Mouse (Mus musculus): ENCODE data around the gene Selenbp1.
"Not testable (repeated sequence)": the region's sequence is repeated elsewhere in the genome, so short reads cannot be mapped to it uniquely, and the experiment has no call there.

Selenbp1 gene

DNA sequence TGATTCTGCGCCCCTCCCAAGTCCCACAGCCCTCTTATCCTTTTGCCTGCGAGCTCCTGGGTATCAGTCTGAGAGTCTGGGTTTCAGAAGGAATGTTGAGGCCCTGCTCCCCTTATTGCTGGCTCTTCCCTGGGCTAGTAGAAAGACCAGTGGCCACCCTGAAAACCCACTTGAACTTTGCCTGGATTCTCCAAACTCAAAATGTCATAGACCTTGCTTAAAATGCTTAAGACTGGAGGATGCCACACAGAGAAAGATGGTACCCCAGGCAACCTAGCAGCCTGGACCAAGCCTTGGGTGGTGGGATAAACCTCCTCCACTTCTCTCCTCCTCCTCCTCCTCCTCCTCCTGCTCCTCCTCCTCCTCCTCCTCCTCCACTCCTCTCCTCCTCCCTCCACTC, 748 bp downstream of the Selenbp1 start:
- DNase-seq: not testable (repeated sequence)

DNA sequence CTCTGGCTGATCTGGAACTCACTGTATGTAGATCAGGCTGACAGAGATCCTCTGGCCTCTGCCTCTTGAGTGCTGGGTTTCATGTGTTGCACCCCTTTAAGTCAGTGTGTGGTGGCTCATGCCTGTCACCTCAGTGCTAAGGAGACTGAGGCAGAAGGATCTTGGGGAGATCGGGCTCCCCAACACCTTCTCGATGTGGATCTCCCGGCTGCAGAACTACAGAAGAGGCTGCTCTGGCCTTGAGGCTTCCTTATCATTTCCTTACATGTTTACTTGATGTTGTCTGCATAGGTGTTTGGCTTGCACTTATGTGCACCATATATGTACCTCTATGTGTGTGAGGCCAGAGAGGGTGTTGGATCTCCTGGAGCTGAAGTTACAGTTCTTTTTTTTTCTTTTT, 1.7 kb downstream of the Selenbp1 start:
- not testable (repeated sequence) for DNase-seq

- DNase-seq: not testable (repeated sequence)
These were observed 2.5 kb downstream of the Selenbp1 start for GRCm38 (mm10) chr3:94935332-94935731.

- DNase-seq: not testable (repeated sequence)
These were observed 3.3 kb downstream of the Selenbp1 start for GRCm38 (mm10) chr3:94936147-94936546.

DNA sequence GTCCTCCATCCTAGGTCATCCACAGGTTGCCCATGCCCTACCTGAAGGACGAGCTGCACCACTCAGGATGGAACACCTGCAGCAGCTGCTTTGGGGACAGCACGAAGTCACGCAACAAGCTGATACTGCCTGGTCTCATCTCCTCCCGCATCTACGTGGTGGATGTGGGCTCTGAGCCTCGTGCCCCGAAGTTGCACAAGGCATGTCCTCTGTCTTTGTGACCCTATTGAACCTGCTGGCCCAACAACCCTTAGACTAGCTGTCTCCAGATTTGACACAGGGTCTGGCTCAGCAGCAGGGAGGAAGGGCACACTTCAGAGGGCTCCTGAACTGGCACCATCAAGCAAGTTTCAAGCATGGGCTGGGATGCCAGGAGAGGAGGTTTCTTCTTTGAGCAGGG, 4.3 kb downstream of the Selenbp1 start:
- not testable (repeated sequence) for DNase-seq

DNA sequence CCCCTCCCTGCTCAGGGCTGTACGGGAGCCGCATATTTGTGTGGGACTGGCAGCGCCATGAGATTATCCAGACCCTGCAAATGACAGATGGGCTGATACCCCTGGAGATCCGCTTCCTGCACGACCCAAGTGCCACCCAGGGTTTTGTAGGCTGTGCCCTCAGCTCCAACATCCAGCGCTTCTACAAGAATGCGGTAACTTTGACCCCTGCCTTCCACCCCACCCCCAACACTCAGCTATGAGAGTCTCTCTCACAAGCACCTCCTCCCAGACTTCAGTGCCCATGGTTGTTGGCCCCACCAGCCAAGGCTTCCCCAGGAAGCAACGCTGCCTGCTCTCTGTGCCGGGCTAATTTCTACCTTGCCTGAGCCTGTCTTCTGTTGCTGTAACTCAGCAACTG, 7.2 kb downstream of the Selenbp1 start:
- DNase-seq: not testable (repeated sequence)

DNA sequence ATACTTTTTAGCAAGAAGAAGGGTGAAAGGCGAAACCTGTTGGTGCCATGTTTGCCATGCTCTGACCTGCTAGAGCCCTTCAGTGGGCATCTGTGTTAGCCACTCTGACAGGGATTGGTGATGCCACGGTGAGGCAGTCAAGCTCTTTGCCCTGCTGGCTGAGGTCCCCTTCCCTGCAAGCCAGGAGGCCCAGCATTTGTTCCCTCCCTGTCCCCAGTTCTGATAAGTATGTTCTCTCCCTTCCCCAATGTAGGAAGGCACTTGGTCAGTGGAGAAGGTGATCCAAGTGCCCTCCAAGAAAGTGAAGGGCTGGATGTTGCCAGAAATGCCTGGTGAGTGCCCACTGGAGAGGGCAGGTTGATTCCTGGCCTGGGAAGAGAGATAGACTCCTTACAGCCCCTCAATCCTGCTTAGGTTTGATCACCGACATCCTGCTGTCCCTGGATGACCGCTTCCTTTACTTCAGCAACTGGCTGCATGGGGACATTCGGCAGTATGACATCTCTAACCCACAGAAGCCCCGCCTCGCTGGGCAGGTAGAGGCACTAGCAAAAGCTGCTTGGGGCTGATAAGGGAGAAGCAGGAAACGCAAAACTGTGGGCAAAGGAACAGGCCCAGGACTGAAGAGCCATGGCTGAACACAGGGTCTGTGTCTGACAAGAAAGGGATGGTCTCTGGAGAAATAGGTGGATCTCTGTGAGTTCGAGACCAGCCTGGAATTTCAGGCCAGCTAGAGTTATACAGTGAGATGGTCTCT, 9.5 kb downstream of the Selenbp1 start:
- DNase-seq: not testable (repeated sequence)

GRCm38 (mm10) chr3:94943706-94944105, 10.8 kb downstream of the Selenbp1 start:
- peak in 1 of 2 experiments; percentile 24 for DNase-seq

DNA sequence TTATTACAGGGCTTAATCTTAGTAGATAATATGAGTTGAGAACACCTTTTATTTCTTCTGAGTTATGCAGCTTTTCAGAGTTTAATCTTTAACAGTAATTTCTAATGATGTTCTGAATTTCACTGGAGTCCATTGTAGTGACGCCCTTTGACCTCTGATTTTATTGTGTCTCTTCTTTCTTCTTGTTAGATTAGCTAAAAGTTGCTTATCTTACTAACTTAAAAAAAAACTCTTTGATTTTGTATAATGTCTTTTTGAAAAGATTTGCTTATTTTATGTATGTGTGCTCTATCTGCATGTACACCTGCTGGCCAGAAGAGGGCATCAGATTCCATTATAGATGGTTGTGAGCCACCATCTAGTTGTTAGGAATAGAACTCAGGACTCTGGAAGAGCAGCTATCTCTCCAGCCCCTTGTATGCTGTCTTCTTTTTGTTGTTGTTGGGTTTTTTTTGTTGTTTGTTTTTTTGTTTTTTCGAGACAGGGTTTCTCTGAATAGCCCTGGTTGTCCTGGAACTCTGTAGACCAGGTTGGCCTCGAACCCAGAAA, 15.3 kb downstream of the Selenbp1 start:
- peak; percentile 46 to 54 for DNase-seq

- DNase-seq: no peak
These were observed 16.8 kb downstream of the Selenbp1 start for GRCm38 (mm10) chr3:94949645-94950044.

DNA sequence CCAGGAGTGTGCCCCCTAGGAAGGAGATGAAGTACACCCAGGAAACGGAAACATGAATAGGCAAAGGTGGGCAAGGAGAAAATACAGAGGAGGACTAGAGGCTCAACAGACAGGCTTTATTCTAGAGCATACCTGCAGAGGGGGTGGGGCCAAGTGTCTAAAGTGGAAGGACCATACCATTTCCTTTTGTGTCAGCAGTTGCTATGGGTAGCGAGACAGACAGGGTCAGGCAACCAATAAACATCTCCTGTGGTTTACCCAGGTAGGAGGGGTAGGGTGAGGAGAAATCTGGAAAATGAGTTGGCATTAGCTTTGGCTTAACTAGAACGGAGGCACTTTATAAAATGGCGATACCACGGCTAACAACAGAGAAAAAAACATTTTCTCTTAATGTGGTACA, 19.9 kb downstream of the Selenbp1 start:
- DNase-seq: peak; percentile 78 to 82

DNA sequence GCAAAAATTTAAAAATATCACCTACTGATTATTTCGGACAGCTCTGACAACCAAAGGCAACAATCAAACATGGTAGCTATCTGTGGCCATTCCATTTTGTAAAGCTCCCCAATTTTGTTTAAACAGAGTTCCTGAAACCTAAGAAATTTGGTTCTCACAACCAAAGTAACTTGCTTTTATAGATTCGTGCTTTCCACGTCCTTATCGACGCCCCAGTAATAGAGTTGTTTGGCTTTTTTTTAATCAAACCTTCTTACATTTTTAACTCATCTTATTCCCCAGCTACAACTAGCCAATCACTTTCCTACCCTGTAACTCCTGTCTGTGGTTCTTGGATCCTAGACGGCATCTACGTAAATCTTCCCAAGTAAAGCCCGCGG, 20.5 kb downstream of the Selenbp1 start:
- no peak for DNase-seq

GRCm38 (mm10) chr3:94953764-94954616, 21.1 kb downstream of the Selenbp1 start, which contains the start of gene Rfx5:
Rfx5 (plus strand) TSS chr3:94954075.
- peak; percentile 89 to 92 for DNase-seq

DNA sequence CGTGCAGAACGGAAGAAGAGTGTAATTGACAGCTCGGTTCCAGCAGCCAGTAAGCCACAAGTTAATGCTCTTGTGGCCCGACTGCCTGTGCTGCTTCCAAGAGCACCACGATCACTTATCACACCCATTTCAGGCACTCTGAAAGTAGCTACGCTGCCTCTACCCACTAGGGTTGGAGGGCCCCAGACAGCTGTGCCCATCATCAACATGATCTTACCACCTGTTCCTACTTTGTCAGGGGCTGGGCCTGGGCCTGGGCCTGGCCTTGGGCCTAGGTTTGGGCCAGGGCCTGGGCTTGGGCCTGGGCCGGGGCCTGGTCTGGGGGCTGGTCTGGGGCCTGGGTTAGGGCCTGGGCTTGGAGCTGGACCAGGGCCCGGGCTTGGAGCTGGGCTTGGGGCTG, 25.4 kb downstream of the Selenbp1 start:
- no peak for DNase-seq

GRCm38 (mm10) chr3:94959871-94960270, 27.0 kb downstream of the Selenbp1 start:
- DNase-seq: no peak

- no peak for DNase-seq
These were observed 27.5 kb downstream of the Selenbp1 start for GRCm38 (mm10) chr3:94960322-94960721.

DNA sequence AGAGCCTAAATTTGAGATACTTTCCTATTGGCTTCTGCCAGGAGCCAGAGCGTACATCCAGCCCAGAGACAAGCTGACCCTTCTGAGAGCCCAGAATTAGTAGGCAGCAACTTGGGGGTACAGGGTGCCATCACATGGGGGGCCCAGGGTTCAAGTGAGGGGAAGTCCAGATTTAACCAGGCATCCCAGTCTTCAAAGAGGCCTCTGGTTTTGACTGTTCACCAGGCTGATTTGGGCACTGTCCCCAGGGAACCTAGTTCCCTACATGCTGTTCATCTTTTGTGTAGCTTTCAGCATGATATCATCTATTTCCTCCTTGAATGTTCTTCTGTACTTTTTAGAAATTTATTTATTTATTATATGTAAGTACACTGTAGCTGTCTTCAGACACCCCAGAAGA, 32.1 kb downstream of the Selenbp1 start:
- peak in 1 of 2 experiments; percentile 28 for DNase-seq

DNA sequence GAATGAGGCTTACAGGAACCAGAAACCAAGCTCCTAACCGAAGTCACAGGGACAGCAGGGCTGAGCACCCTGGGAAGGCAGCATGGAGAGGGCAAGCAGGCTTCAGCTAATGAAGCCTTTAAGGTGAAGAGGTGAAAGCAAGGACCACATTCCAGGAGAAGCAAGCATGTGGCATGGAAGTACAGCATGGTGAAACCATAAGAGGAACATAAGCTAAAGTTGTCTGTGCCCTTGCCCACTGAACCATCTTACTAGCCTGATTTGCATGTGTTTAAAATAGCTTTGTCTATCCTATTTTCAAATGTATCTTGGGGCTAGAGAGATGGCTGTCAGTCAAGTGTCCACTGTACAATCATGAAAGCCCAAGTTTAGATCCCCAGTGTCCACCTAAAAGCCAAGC, 33.0 kb downstream of the Selenbp1 start:
- DNase-seq: peak; percentile 38

DNA sequence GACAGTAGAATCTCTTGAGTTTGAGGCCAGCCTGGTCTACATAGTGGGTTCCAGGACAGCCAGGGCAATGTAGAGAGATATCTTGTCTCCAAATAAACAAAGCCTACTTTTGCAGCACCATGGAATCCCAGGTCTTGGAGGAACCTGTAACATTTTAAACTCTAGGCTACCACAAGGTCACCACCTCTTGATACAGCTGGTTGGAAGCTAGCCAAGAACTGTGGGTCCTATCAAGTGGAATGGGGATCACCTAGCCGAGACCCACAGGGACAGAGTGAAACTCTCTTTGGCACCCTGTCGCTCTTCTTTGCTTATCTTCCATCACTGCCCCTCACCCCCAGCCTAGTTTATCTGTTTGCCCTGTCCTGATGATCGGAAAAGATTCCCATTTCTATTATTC, 39.7 kb downstream of the Selenbp1 start:
- DNase-seq: no peak

DNA sequence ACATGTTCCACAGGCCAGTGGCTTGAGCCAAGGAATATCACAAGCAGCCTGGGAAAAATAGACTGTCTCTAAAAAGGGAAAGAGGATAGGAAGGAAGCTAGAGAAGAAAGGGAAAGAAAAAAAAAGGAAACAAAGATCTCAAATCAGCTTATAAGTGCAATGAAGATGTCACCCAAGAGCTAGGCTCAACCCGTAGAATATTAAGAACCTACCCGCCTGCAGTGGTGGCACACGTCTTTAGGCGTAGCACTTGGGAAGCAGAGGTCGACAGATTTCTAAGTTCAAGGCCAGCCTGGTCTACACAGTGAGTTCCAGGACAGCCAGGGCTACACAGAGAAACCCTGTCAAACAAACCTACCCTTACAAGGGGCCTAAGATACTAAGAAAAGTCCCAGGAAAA, 40.8 kb downstream of the Selenbp1 start:
- no peak for DNase-seq

- DNase-seq: no peak
These were observed 41.2 kb downstream of the Selenbp1 start for GRCm38 (mm10) chr3:94974026-94974527.

DNA sequence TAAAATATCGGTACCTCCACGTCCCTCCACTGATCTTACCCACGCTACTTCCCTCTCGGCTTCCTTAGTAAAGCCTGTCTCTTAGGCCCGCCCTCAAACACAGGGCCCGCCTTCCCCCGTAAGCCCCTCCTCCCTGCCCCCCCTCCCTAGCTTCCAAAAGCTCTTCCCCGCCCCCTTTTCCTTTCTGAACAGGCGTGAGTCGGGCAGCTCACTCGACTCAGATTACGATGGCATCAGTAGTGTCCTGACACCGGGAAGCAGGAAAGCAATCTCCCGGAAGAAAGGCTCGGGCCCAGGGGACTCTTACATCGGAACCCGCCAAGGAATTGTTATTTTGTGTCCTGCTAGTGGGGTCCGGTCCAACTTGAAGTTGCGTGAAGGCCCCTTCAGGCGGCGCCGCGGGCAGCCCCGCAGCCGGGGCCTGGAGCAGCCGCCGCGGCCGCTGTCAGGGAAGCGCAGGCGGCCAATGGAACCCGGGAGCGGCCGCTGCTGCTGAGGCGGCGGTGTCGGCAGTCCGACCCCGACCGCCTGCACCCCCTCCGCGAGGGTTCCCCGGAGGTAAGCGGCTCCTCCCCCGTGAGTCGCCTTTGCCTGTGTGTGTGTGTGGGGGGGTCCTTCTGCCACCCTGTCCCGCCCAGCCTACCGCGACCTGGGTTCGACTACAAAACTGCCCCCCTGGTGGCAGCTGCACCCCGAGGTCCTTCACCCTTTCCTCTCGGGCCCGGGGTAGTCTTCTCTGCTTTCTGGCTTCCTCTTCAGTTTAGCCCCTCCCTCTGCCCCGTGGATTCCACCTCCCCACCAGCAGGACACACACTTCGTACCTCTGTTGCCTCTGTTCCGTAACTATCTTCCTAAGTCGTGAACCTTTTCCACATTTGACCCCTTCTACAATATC, 41.9 kb downstream of the Selenbp1 start, which contains the start of gene Pi4kb:
Gene Pi4kb, plus strand, starts transcription at position 204 of the 895 bp plus-strand sequence.
- DNase-seq: peak; percentile 93 to 94

Data from B cell, adult 2 months (primary cell).